Mouse (Mus musculus) heart, embryonic 14.5 days (tissue): ENCODE results near the gene Ubtf. TPM values are rescaled to one million over a fixed set of nuclear protein-coding genes. Genes with fewer than 3 reads are reported as not detected.

Experiments used
- ATAC-seq: fragments of 200-750 bp; cut with Nextera tagmentation; 2 replicates; pipeline ENCODE4 v1.8.0; 2017; ENCODE audit warnings: low read depth, moderate TSS enrichment; ENCODE audit not compliant: insufficient number of reproducible peaks, insufficient read depth, low FRiP score
- H3K27ac ChIP-seq, 2 experiments: fragments of 200-500 bp in 1 of 2; fragments of 300-500 bp in 1 of 2; sonication (generic) in 1 of 2; replicated peaks in 1 of 2; 2 replicates each; pipeline ENCODE4 v1.5.1; 2012 to 2014; ENCODE audit warnings: low read depth in 2 of 2, low read length in 2 of 2, control low read depth in 1 of 2, mild to moderate bottlenecking in 1 of 2, mixed read lengths in 1 of 2; ENCODE audit not compliant: control insufficient read depth in 1 of 2, insufficient read depth in 1 of 2
- H3K27me3 ChIP-seq: fragments of 300-500 bp; sonication (generic); 2 replicates; pipeline ENCODE4 v1.6.1; 2014; ENCODE audit warnings: mild to moderate bottlenecking, low read length, control low read depth; ENCODE audit not compliant: control insufficient read depth, insufficient read depth
- H3K36me3 ChIP-seq: fragments of 300-500 bp; sonication (generic); 2 replicates; pipeline ENCODE4 v1.6.1; 2014; ENCODE audit warnings: mild to moderate bottlenecking, control low read depth, low read length, mixed read lengths; ENCODE audit not compliant: control insufficient read depth, insufficient read depth
- H3K4me1 ChIP-seq, 2 experiments: fragments of 200-500 bp in 1 of 2; fragments of 300-500 bp in 1 of 2; sonication (generic) in 1 of 2; 2 replicates each; pipeline ENCODE4 v1.6.1; 2012 to 2014; ENCODE audit warnings: low read length in 2 of 2, control low read depth in 1 of 2, mixed read lengths in 1 of 2; ENCODE audit not compliant: control insufficient read depth in 2 of 2, insufficient read depth in 2 of 2
- H3K4me2 ChIP-seq: fragments of 300-500 bp; sonication (generic); 2 replicates; pipeline ENCODE4 v1.6.1; 2014; ENCODE audit warnings: mild to moderate bottlenecking, low read length
- H3K4me3 ChIP-seq, 2 experiments: fragments of 200-500 bp in 1 of 2; fragments of 300-500 bp in 1 of 2; sonication (generic) in 1 of 2; 2 replicates each; pipeline ENCODE4 v1.5.1; 2012 to 2014; ENCODE audit warnings: low read length in 2 of 2, mild to moderate bottlenecking in 2 of 2, control low read depth in 1 of 2, low read depth in 1 of 2, moderate library complexity in 1 of 2; ENCODE audit not compliant: control insufficient read depth in 1 of 2, insufficient read depth in 1 of 2
- H3K9ac ChIP-seq: fragments of 300-500 bp; sonication (generic); 2 replicates; pipeline ENCODE4 v1.6.1; 2014; ENCODE audit warnings: mild to moderate bottlenecking, low read length
- H3K9me3 ChIP-seq: fragments of 300-500 bp; sonication (generic); 2 replicates; pipeline ENCODE4 v1.6.1; 2016; ENCODE audit warnings: low read length, control low read depth; ENCODE audit not compliant: control insufficient read depth
- WGBS: fragments of 180-500 bp; shearing (Covaris S2); extraction: QIAGEN DNeasy Blood & Tissue Kit; methylation state at CpG from one replicate; pipeline ENCODE4 v1.1.7; 2014; 5-methylcytosine and 5-hydroxymethylcytosine counted together
- polyA plus RNA-seq: library from polyadenylated mRNA; unstranded; fragments of >200 nt; fragmentation: Nextera tagmentation; extraction: Ambion mirVana; gene quantifications from 2 replicates; pipeline ENCODE4 v1.2.1, GENCODE M21; 2014

Ubtf gene
- polyA plus RNA-seq, 1 experiment from 2014 or later: 53.6 TPM

DNA sequence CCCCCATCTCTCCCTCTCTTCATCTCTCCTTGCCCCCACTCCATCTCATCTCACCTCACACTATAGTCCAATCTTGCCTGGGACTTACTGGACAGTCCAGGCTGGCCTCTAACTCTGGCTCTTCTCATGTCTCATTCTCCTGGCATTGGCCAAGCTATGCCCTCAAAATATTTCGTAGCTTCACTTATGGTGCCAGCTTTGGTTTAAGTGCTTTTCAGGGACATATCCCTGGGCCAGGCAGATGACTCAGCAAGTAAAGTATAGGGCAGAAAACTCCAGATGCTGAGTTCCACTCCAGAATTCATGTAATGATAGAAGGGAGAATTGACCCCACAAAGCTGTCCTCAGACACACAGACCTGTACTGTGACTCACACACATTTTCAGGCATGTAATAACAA is 16.6 kb upstream of the Ubtf start:
- no peak overlapping the region for H3K4me3 ChIP-seq
- ATAC-seq: no peak

DNA sequence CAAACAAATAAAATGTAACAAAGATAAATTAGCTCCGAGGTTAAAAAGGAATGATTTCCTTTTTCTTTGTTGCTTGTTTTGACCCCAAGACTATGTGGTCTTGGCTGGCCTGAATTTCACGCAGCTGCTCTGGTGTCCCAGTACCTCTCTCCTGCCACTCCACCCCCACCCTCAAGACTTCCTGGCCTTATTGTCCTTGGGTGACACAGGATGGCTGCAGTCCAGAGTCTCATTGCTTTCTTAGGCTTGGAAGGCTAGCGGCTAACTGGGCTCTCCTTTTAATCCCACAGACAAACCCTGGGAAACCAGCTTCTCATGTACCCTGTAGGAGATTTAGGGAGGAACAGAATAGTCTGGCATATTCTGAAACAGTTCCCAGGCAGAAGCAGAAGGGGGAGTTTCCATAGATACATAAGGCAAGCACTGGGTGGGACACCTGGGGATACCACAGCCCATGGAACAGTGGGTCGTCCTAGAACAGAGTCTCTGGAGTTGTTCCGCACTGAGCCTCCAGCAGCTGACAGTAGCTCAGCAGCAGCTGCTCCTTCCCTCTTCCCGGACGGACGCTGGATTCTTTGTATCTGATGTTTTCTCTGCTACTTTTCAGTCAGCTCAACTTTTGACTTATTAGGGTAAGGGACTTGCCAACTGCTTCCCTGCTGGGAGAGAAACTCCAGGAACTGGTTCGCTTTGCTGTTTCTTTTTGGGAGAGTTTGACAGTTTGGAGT is 15.6 kb upstream of the Ubtf start:
- no peak for ATAC-seq
- no peak overlapping the region for H3K4me3 ChIP-seq
- WGBS: 30% methylated on average over 9 of the region's 9 CpGs
- H3K36me3 ChIP-seq: no peaks in the 10 kb centered on the region
- 0 out of 2 replicates have a peak overlapping the region, but pooled peaks have one; percentile 30 for H3K9ac ChIP-seq
- no peaks in the 10 kb centered on the region for H3K9me3 ChIP-seq
- H3K4me1 ChIP-seq: peaks cover 4 to 16% of the 10 kb centered on the region in 2 experiments
- 0 out of 2 replicates have a peak overlapping the region, but pooled peaks have one; percentile 13 for H3K4me2 ChIP-seq
- H3K27ac ChIP-seq: peak overlapping the region in 1 of 2 experiments; percentile 37; a peak in 2 of 4 replicates
- H3K27me3 ChIP-seq: no peaks in the 10 kb centered on the region

More for the DNA sequence above, 16.6 kb upstream of the Ubtf start:
- no peaks in the 10 kb centered on the region for H3K9me3 ChIP-seq
- H3K36me3 ChIP-seq: no peaks in the 10 kb centered on the region
- H3K27me3 ChIP-seq: no peaks in the 10 kb centered on the region
- no peak overlapping the region for H3K4me2 ChIP-seq
- WGBS: 72% methylated on average over 1 of the region's 1 CpGs
- peaks cover 4 to 16% of the 10 kb centered on the region in 2 experiments for H3K4me1 ChIP-seq
- no peak overlapping the region for H3K27ac ChIP-seq
- H3K9ac ChIP-seq: no peak overlapping the region

DNA sequence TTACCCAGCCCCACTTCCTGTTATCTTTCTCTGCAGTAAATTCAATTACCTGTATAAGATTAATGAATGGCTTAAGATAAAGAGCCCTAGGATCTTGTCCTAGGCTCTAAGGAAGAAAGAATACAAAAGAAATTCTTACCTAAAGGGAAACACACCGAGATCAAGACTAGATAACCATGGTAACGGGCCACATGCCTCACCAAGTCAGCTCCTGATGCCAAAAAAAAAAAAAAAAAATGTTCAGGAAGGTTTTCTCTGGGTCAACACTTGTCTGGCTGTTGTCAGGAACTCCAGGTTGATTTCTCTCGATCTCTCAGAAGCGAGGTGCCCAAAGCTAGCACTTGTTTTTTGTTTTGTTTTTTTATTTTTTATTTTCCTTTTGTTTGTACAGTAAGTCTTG is 14.5 kb upstream of the Ubtf start:
- Histone ChIP-seq H3K27me3 (no peaks in the 10 kb centered on the region), H3K4me2 (no peak overlapping the region), H3K4me1 (peaks cover 2 to 11% of the 10 kb centered on the region in 2 experiments; a peak in 3 of 4 replicates), H3K9ac (no peak overlapping the region), H3K27ac (no peak overlapping the region), H3K9me3 (no peaks in the 10 kb centered on the region), H3K4me3 (no peak overlapping the region), H3K36me3 (no peaks in the 10 kb centered on the region)
- ATAC-seq: no peak
- WGBS: 58% methylated on average over 4 of the region's 4 CpGs

GRCm38 (mm10) chr11:102333061-102333460 is 13.5 kb upstream of the Ubtf start:
- Histone ChIP-seq H3K27me3 (no peaks in the 10 kb centered on the region), H3K4me1 (peaks cover 2 to 6% of the 10 kb centered on the region in 2 experiments; a peak in 2 of 4 replicates), H3K9ac (no peak overlapping the region), H3K36me3 (no peaks in the 10 kb centered on the region), H3K4me3 (no peak overlapping the region), H3K4me2 (no peak overlapping the region), H3K27ac (no peak overlapping the region), H3K9me3 (no peaks in the 10 kb centered on the region)
- ATAC-seq: no peak

GRCm38 (mm10) chr11:102331806-102332205 is 12.3 kb upstream of the Ubtf start:
- no peaks in the 10 kb centered on the region for H3K9me3 ChIP-seq
- no peak overlapping the region for H3K9ac ChIP-seq
- no peak overlapping the region for H3K4me2 ChIP-seq
- H3K27ac ChIP-seq: no peak overlapping the region
- peaks cover 2 to 6% of the 10 kb centered on the region in 2 experiments; a peak in 2 of 4 replicates for H3K4me1 ChIP-seq
- WGBS: 22% methylated on average over 4 of the region's 4 CpGs
- no peak overlapping the region for H3K4me3 ChIP-seq
- H3K36me3 ChIP-seq: no peaks in the 10 kb centered on the region
- no peak for ATAC-seq
- no peaks in the 10 kb centered on the region for H3K27me3 ChIP-seq

GRCm38 (mm10) chr11:102330039-102330438 is 10.5 kb upstream of the Ubtf start:
- Histone ChIP-seq H3K36me3 (no peaks in the 10 kb centered on the region), H3K4me1 (peaks cover 0 to under 1% of the 10 kb centered on the region in 2 experiments; a peak in 1 of 4 replicates), H3K9me3 (no peaks in the 10 kb centered on the region), H3K4me3 (no peak overlapping the region), H3K9ac (no peak overlapping the region), H3K27me3 (no peaks in the 10 kb centered on the region), H3K27ac (no peak overlapping the region), H3K4me2 (no peak overlapping the region)
- 73% methylated on average over 3 of the region's 3 CpGs for WGBS
- no peak for ATAC-seq

GRCm38 (mm10) chr11:102329518-102329917 is 10.0 kb upstream of the Ubtf start:
- Histone ChIP-seq H3K4me1 (no peaks in the 10 kb centered on the region), H3K9me3 (no peaks in the 10 kb centered on the region), H3K27ac (no peak overlapping the region), H3K27me3 (no peaks in the 10 kb centered on the region), H3K4me3 (no peak overlapping the region), H3K9ac (no peak overlapping the region), H3K36me3 (no peaks in the 10 kb centered on the region), H3K4me2 (no peak overlapping the region)
- no peak for ATAC-seq

DNA sequence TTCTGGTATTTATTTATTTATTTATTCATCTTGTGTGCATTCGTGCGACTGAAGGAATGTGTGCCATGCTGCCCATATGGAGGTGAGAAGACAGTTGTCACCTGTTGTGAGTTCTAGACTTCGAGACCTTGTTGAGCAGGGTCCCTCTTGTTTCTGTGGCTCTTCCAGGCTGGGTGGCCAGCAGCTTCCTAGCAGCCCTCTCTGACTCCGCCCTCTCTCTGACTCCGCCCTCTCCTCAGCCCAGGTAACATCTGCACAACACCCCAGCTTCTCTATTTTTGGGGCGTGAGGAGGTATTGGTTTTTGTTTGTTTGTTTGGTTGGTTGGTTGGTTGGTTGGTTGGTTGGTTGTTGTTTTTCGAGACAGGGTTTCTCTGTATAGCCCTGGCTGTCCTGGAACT is 8.3 kb upstream of the Ubtf start:
- no peak overlapping the region for H3K27ac ChIP-seq
- H3K4me1 ChIP-seq: no peaks in the 10 kb centered on the region
- no peak for ATAC-seq
- no peak overlapping the region for H3K4me3 ChIP-seq
- no peaks in the 10 kb centered on the region for H3K9me3 ChIP-seq
- no peak overlapping the region for H3K4me2 ChIP-seq
- H3K27me3 ChIP-seq: no peaks in the 10 kb centered on the region
- WGBS: 79% methylated on average over 7 of the region's 7 CpGs
- no peaks in the 10 kb centered on the region for H3K36me3 ChIP-seq
- H3K9ac ChIP-seq: no peak overlapping the region
